Mouse (Mus musculus) kidney, postnatal 0 days (tissue): ENCODE results near the gene Tmem116. TPM values are rescaled to one million over a fixed set of nuclear protein-coding genes. Genes with fewer than 3 reads are reported as not detected.

Experiments
- ATAC-seq: fragments of 200-750 bp; cut with Nextera tagmentation; replicated peaks from 2 replicates; pipeline ENCODE4 v1.8.0; 2017; ENCODE audit warnings: low read depth, moderate number of reproducible peaks, moderate TSS enrichment, moderate library complexity; ENCODE audit not compliant: low FRiP score
- DNase-seq: peaks from one replicate; pipeline ENCODE4 v3.0.0-alpha.2; 2016; ENCODE audit warnings: low spot score
- H3K27ac ChIP-seq: fragments of 300-500 bp; sonication (generic); 2 replicates; pipeline ENCODE4 v1.5.1; 2014; ENCODE audit warnings: mild to moderate bottlenecking
- H3K27me3 ChIP-seq: fragments of 300-500 bp; sonication (generic); 2 replicates; pipeline ENCODE4 v1.6.1; 2014; ENCODE audit warnings: low read length, mixed read lengths; ENCODE audit not compliant: insufficient read depth
- H3K36me3 ChIP-seq: fragments of 300-500 bp; sonication (generic); 2 replicates; pipeline ENCODE4 v1.6.1; 2014; ENCODE audit warnings: low read length, mixed read lengths; ENCODE audit not compliant: insufficient read depth
- H3K4me1 ChIP-seq: fragments of 300-500 bp; sonication (generic); replicated peaks from 2 replicates; pipeline ENCODE4 v1.6.1; 2014; ENCODE audit warnings: antibody characterized with exemption, low read length, mixed read lengths; ENCODE audit not compliant: insufficient read depth
- H3K4me2 ChIP-seq: fragments of 300-500 bp; sonication (generic); 2 replicates; pipeline ENCODE4 v1.6.1; 2014; ENCODE audit warnings: mild to moderate bottlenecking, low read length, moderate library complexity, mixed read lengths
- H3K4me3 ChIP-seq: fragments of 300-500 bp; sonication (generic); replicated peaks from 2 replicates; pipeline ENCODE4 v1.5.1; 2014; ENCODE audit warnings: low read depth, low read length
- H3K9ac ChIP-seq: fragments of 300-500 bp; sonication (generic); 2 replicates; pipeline ENCODE4 v1.6.1; 2014; ENCODE audit warnings: low read depth, low read length
- H3K9me3 ChIP-seq: fragments of 300-500 bp; sonication (generic); replicated peaks from 2 replicates; pipeline ENCODE4 v1.6.1; 2016; ENCODE audit warnings: low read length, inconsistent platforms, mixed read lengths
- CTCF ChIP-seq: IDR thresholded peaks from 2 replicates; pipeline ENCODE4 v1.5.1; 2016; ENCODE audit warnings: antibody characterized with exemption, low read depth, mild to moderate bottlenecking, moderate library complexity
- WGBS: fragments of 180-500 bp; shearing (Covaris S2); extraction: QIAGEN DNeasy Blood & Tissue Kit; methylation state at CpG from one replicate; pipeline ENCODE4 v1.1.7; 2014; 5-methylcytosine and 5-hydroxymethylcytosine counted together
- polyA plus RNA-seq: library from polyadenylated mRNA; unstranded; fragments of >200 nt; fragmentation: Nextera tagmentation; extraction: Ambion mirVana; gene quantifications from 2 replicates; pipeline ENCODE4 v1.2.1, GENCODE M21; 2015

Gene Tmem116
- polyA plus RNA-seq, 1 experiment from 2014 or later: 32.7 TPM

- Histone ChIP-seq H3K36me3 (no peaks in the 10 kb centered on the region), H3K9me3 (no peaks in the 10 kb centered on the region), H3K27ac (no peak overlapping the region), H3K4me2 (no peak overlapping the region), H3K27me3 (no peaks in the 10 kb centered on the region), H3K4me1 (0 out of 2 replicates have a peak, but pooled peaks cover 2% of the 10 kb centered on the region), H3K9ac (no peak overlapping the region), H3K4me3 (no peak overlapping the region)
- no peak for DNase-seq
- no peak for TF ChIP-seq CTCF
- ATAC-seq: no peak
- WGBS: 68% methylated on average over 4 of the region's 4 CpGs
Measured at GRCm38 (mm10) chr5:121461339-121462170, 9.9 kb downstream of the Tmem116 start.

GRCm38 (mm10) chr5:121462171-121462502 is 10.4 kb downstream of the Tmem116 start:
- H3K27ac ChIP-seq: no peak overlapping the region
- no peaks in the 10 kb centered on the region for H3K36me3 ChIP-seq
- H3K9ac ChIP-seq: no peak overlapping the region
- no peak overlapping the region for H3K4me2 ChIP-seq
- ATAC-seq: no peak
- H3K27me3 ChIP-seq: no peaks in the 10 kb centered on the region
- H3K9me3 ChIP-seq: no peaks in the 10 kb centered on the region
- WGBS: 32% methylated on average over 1 of the region's 1 CpGs
- H3K4me1 ChIP-seq: 0 out of 2 replicates have a peak, but pooled peaks cover 2% of the 10 kb centered on the region
- no peak for DNase-seq
- no peak for TF ChIP-seq CTCF
- H3K4me3 ChIP-seq: no peak overlapping the region

- TF ChIP-seq CTCF: no peak
- Histone ChIP-seq H3K27me3 (no peaks in the 10 kb centered on the region), H3K9ac (peak overlapping the region; percentile 35; the same call in 1 of the 2 replicates), H3K4me1 (0 out of 2 replicates have a peak, but pooled peaks cover 2% of the 10 kb centered on the region), H3K4me3 (no peak overlapping the region), H3K27ac (peak overlapping the region; percentile 85), H3K4me2 (peak overlapping the region; percentile 35), H3K36me3 (no peaks in the 10 kb centered on the region), H3K9me3 (no peaks in the 10 kb centered on the region)
- DNase-seq (no peak), ATAC-seq (peak; percentile 76; the same call in 1 of the 2 replicates)
- 36% methylated on average over 5 of the region's 5 CpGs for WGBS
Measured at GRCm38 (mm10) chr5:121462967-121463366, 11.3 kb downstream of the Tmem116 start.

GRCm38 (mm10) chr5:121463601-121464250 is 12.0 kb downstream of the Tmem116 start:
- 34% methylated on average over 5 of the region's 5 CpGs for WGBS
- H3K27ac ChIP-seq: peak overlapping the region; percentile 85
- no peak for DNase-seq

GRCm38 (mm10) chr5:121469566-121469965 is 17.9 kb downstream of the Tmem116 start:
- DNase-seq: no peak
- no peak overlapping the region for H3K27ac ChIP-seq
- H3K36me3 ChIP-seq: no peaks in the 10 kb centered on the region
- H3K9ac ChIP-seq: no peak overlapping the region
- TF ChIP-seq CTCF: no peak
- no peaks in the 10 kb centered on the region for H3K9me3 ChIP-seq
- H3K4me2 ChIP-seq: no peak overlapping the region
- WGBS: 9% methylated on average over 3 of the region's 3 CpGs
- no peaks in the 10 kb centered on the region for H3K27me3 ChIP-seq
- H3K4me1 ChIP-seq: no peaks in the 10 kb centered on the region
- no peak overlapping the region for H3K4me3 ChIP-seq
- ATAC-seq: no peak

More at GRCm38 (mm10) chr5:121463601-121464250, 12.0 kb downstream of the Tmem116 start:
- H3K9ac ChIP-seq: peak overlapping the region; percentile 35
- H3K27me3 ChIP-seq: no peaks in the 10 kb centered on the region
- H3K4me3 ChIP-seq: no peak overlapping the region
- 0 out of 2 replicates have a peak, but pooled peaks cover 2% of the 10 kb centered on the region for H3K4me1 ChIP-seq
- TF ChIP-seq CTCF: no peak
- no peaks in the 10 kb centered on the region for H3K36me3 ChIP-seq
- no peak for ATAC-seq
- H3K9me3 ChIP-seq: no peaks in the 10 kb centered on the region
- H3K4me2 ChIP-seq: peak overlapping the region; percentile 35

- no peak overlapping the region for H3K9ac ChIP-seq
- H3K4me2 ChIP-seq: no peak overlapping the region
- DNase-seq (no peak), ATAC-seq (no peak)
- no peaks in the 10 kb centered on the region for H3K9me3 ChIP-seq
- no peak overlapping the region for H3K4me3 ChIP-seq
- no peaks in the 10 kb centered on the region for H3K36me3 ChIP-seq
- H3K4me1 ChIP-seq: no peaks in the 10 kb centered on the region
- no peaks in the 10 kb centered on the region for H3K27me3 ChIP-seq
- no peak for TF ChIP-seq CTCF
- H3K27ac ChIP-seq: no peak overlapping the region
- WGBS: 79% methylated on average over 2 of the region's 2 CpGs
Measured at GRCm38 (mm10) chr5:121472411-121472810, 20.7 kb downstream of the Tmem116 start.
